Mouse (Mus musculus): ENCODE measurements at regions not wholly inside any gene's neighbourhood (a gene's known extent, or its start where the extent isn't known, plus 50 kb on each side); places are given as distances from the start of the nearest gene placed in this dataset.
A peak's percentile ranks its signal among the peaks of the same experiment; 100 is the strongest.

DNA sequence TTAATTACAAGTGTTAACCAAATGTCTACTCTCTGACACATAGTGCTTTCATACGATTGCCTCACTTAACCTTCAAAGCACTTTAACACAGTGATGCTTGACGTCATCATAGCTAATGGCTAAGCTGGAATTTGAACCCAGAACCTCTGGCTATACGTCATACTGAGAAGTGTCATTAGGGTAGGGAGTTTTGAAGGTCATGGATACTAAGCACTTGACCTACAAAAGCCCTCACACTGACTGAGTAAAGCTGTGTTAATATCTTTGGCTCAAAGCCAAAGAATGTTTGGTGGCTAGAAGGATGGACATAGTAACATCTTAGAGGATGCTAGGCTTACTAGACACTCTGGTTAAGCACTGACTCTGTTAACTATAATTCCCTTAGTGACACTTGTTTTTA, 106.9 kb upstream of the Tmtc1 start:
- DNase-seq (ENCODE audit: extremely low read depth, low read depth, low spot score), result no peak
- H3K36me3 ChIP-seq (ENCODE audit: control insufficient read depth, insufficient read depth, low read length), result no peaks in the 10 kb centered on the region
- H3K79me2 ChIP-seq (ENCODE audit: control insufficient read depth, insufficient read depth, low read length), result no peaks in the 10 kb centered on the region
- no peaks in the 10 kb centered on the region for H3K4me1 ChIP-seq (ENCODE audit: control insufficient read depth, insufficient read depth, low read length)
- WGBS, result 69% methylated on average over 3 of the region's 3 CpGs
- H3K27ac ChIP-seq (replicated peaks; ENCODE audit: insufficient read depth, low read depth, low read length), result no peak overlapping the region
- no peaks in the 10 kb centered on the region for H3K27me3 ChIP-seq (ENCODE audit: control insufficient read depth, insufficient read depth, low read length)
- H3K4me3 ChIP-seq (ENCODE audit: insufficient read depth, low read depth, low read length), result no peak overlapping the region
- no peak overlapping the region for H3K9ac ChIP-seq (ENCODE audit: low read depth, low read length)
- TF ChIP-seq CTCF (IDR thresholded peaks at IDR 0.05; ENCODE audit: low read depth, low read length), result no peak
- TF ChIP-seq POLR2A (IDR thresholded peaks at IDR 0.05; ENCODE audit: extremely low read depth, insufficient read depth, low read length), result no peak

GRCm38 (mm10) chr6:148548138-148548778, 104.1 kb upstream of the Tmtc1 start:
- H3K9ac ChIP-seq (ENCODE audit: low read depth, low read length), result no peak overlapping the region
- H3K36me3 ChIP-seq (ENCODE audit: control insufficient read depth, insufficient read depth, low read length), result no peaks in the 10 kb centered on the region
- WGBS, result 59% methylated on average over 2 of the region's 2 CpGs
- H3K27me3 ChIP-seq (ENCODE audit: control insufficient read depth, insufficient read depth, low read length), result no peaks in the 10 kb centered on the region
- TF ChIP-seq POLR2A (IDR thresholded peaks at IDR 0.05; ENCODE audit: extremely low read depth, insufficient read depth, low read length) (no peak), CTCF (IDR thresholded peaks at IDR 0.05; ENCODE audit: low read depth, low read length) (no peak)
- H3K27ac ChIP-seq (replicated peaks; ENCODE audit: insufficient read depth, low read depth, low read length), result no peak overlapping the region
- DNase-seq (ENCODE audit: extremely low read depth, low read depth, low spot score), result no peak
- H3K4me1 ChIP-seq (ENCODE audit: control insufficient read depth, insufficient read depth, low read length), result no peaks in the 10 kb centered on the region
- no peak overlapping the region for H3K4me3 ChIP-seq (ENCODE audit: insufficient read depth, low read depth, low read length)
- H3K79me2 ChIP-seq (ENCODE audit: control insufficient read depth, insufficient read depth, low read length), result no peaks in the 10 kb centered on the region

DNA sequence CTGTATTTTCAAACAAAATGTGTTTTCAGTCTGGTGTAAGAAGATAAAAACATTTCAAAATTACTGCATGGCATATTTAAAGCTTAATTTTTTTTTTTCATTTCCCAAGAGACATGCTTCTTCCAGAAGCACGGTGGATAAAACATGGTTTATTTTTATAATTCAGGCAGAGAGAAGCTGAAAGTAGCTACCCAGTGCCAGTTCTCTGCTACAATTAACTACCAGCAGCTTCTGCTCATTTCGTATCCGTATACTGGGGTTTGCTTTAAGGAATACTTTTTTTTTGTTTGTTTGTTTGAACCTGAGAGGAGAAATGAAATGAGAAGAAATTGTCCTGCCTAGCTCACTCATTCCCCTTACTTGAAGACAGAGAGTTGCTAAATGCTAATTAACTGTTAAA, 98.9 kb upstream of the Tmtc1 start:
- 88% methylated on average over 3 of the region's 3 CpGs for WGBS
- Histone ChIP-seq H3K27ac (replicated peaks; ENCODE audit: insufficient read depth, low read depth, low read length) (no peak overlapping the region), H3K9ac (ENCODE audit: low read depth, low read length) (no peak overlapping the region), H3K36me3 (ENCODE audit: control insufficient read depth, insufficient read depth, low read length) (no peaks in the 10 kb centered on the region), H3K4me1 (ENCODE audit: control insufficient read depth, insufficient read depth, low read length) (no peaks in the 10 kb centered on the region), H3K27me3 (ENCODE audit: control insufficient read depth, insufficient read depth, low read length) (no peaks in the 10 kb centered on the region), H3K79me2 (ENCODE audit: control insufficient read depth, insufficient read depth, low read length) (no peaks in the 10 kb centered on the region), H3K4me3 (ENCODE audit: insufficient read depth, low read depth, low read length) (no peak overlapping the region)
- TF ChIP-seq CTCF (IDR thresholded peaks at IDR 0.05; ENCODE audit: low read depth, low read length) (no peak), POLR2A (IDR thresholded peaks at IDR 0.05; ENCODE audit: extremely low read depth, insufficient read depth, low read length) (no peak)
- DNase-seq (ENCODE audit: extremely low read depth, low read depth, low spot score), result no peak

DNA sequence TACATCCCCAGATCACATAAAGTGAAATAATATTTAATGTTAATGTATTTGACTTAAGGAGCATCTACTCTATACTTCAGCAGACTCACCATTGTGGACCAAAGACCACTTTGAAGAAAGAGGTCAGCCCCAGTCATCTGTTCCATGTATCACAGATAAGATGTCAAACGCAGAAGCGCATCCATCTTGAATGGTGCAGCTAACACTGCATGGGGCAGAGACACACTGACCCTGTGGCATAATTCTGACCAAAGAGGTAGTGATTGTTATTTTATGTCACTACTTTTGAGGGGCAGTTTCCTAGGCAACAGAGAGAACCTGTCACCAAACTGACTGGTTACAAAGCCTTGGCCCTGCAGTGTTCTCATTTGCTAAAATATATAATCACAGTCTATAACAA, 97.8 kb upstream of the Tmtc1 start:
- DNase-seq (ENCODE audit: extremely low read depth, low read depth, low spot score), result no peak
- Histone ChIP-seq H3K4me1 (ENCODE audit: control insufficient read depth, insufficient read depth, low read length) (no peaks in the 10 kb centered on the region), H3K4me3 (ENCODE audit: insufficient read depth, low read depth, low read length) (no peak overlapping the region), H3K27ac (replicated peaks; ENCODE audit: insufficient read depth, low read depth, low read length) (no peak overlapping the region), H3K27me3 (ENCODE audit: control insufficient read depth, insufficient read depth, low read length) (no peaks in the 10 kb centered on the region), H3K9ac (ENCODE audit: low read depth, low read length) (no peak overlapping the region), H3K36me3 (ENCODE audit: control insufficient read depth, insufficient read depth, low read length) (no peaks in the 10 kb centered on the region), H3K79me2 (ENCODE audit: control insufficient read depth, insufficient read depth, low read length) (no peaks in the 10 kb centered on the region)
- 94% methylated on average over 2 of the region's 2 CpGs for WGBS
- no peak for TF ChIP-seq CTCF (IDR thresholded peaks at IDR 0.05; ENCODE audit: low read depth, low read length)
- TF ChIP-seq POLR2A (IDR thresholded peaks at IDR 0.05; ENCODE audit: extremely low read depth, insufficient read depth, low read length), result no peak

DNA sequence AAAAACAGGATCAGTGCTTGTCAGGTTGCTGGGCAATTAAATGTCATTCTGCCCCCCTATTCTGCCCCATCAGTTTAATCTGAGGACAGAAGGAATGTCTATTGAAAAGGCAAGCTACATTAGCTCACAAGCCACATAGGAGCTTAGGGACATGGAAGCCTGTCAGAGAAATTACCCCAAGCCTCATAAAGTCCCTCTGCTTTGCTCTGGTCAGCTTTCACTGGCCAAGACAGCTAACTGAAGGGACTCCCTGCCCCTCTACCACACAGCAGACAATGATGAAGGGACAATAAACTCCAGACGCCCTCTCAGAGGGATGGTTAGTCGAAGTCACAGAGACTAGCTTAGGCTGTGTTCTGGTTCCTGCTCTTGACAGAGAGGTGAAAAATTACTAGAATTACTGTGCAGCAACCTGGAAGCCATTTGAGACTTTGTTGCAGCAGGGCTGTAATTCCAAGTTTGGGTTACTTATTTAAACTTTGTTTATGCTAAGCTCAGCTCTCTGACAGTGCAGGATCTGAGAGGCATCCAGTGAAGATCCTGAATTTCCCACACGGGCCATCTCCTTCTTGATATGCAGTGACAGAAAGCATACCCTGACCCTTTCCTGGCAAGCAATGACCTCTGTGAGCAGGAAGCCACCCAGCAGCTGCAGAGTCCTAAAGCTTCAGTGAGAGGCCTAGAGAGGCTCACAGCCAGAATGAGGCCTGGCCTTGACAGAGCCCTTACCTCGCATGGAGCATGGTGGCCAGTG, 95.2 kb upstream of the Tmtc1 start:
- Histone ChIP-seq H3K27me3 (ENCODE audit: control insufficient read depth, insufficient read depth, low read length) (no peaks in the 10 kb centered on the region), H3K4me1 (ENCODE audit: control insufficient read depth, insufficient read depth, low read length) (no peaks in the 10 kb centered on the region), H3K79me2 (ENCODE audit: control insufficient read depth, insufficient read depth, low read length) (no peaks in the 10 kb centered on the region), H3K4me3 (ENCODE audit: insufficient read depth, low read depth, low read length) (no peak overlapping the region), H3K9ac (ENCODE audit: low read depth, low read length) (no peak overlapping the region), H3K36me3 (ENCODE audit: control insufficient read depth, insufficient read depth, low read length) (no peaks in the 10 kb centered on the region), H3K27ac (replicated peaks; ENCODE audit: insufficient read depth, low read depth, low read length) (no peak overlapping the region)
- WGBS, result 71% methylated on average over 4 of the region's 4 CpGs
- DNase-seq (ENCODE audit: extremely low read depth, low read depth, low spot score), result no peak
- TF ChIP-seq POLR2A (IDR thresholded peaks at IDR 0.05; ENCODE audit: extremely low read depth, insufficient read depth, low read length), result no peak
- TF ChIP-seq CTCF (IDR thresholded peaks at IDR 0.05; ENCODE audit: low read depth, low read length), result no peak

- 70% methylated on average over 4 of the region's 4 CpGs for WGBS
- Histone ChIP-seq H3K9ac (ENCODE audit: low read depth, low read length) (no peak overlapping the region), H3K79me2 (ENCODE audit: control insufficient read depth, insufficient read depth, low read length) (no peaks in the 10 kb centered on the region), H3K4me1 (ENCODE audit: control insufficient read depth, insufficient read depth, low read length) (no peaks in the 10 kb centered on the region), H3K27me3 (ENCODE audit: control insufficient read depth, insufficient read depth, low read length) (no peaks in the 10 kb centered on the region), H3K27ac (replicated peaks; ENCODE audit: insufficient read depth, low read depth, low read length) (no peak overlapping the region), H3K4me3 (ENCODE audit: insufficient read depth, low read depth, low read length) (no peak overlapping the region), H3K36me3 (ENCODE audit: control insufficient read depth, insufficient read depth, low read length) (no peaks in the 10 kb centered on the region)
- TF ChIP-seq CTCF (IDR thresholded peaks at IDR 0.05; ENCODE audit: low read depth, low read length) (no peak), POLR2A (IDR thresholded peaks at IDR 0.05; ENCODE audit: extremely low read depth, insufficient read depth, low read length) (no peak)
- peak; percentile 45 for DNase-seq (ENCODE audit: extremely low read depth, low read depth, low spot score)
Measured at GRCm38 (mm10) chr6:148534364-148534763, 90.2 kb upstream of the Tmtc1 start.

All from liver, adult 2 months (tissue).